Mouse (Mus musculus) lung, embryonic 14.5 days (tissue): Measurements from ENCODE around the gene Magi3. TPM values are rescaled to one million over a fixed set of nuclear protein-coding genes. Genes with fewer than 3 reads are reported as not detected.

Experiments used
- ATAC-seq: fragments of 200-750 bp; cut with Nextera tagmentation; 2 replicates; pipeline ENCODE4 v1.8.0; 2017; ENCODE audit warnings: mild to moderate bottlenecking, moderate TSS enrichment, moderate library complexity; ENCODE audit not compliant: insufficient read depth
- DNase-seq: peaks from one replicate; pipeline ENCODE4 v3.0.0-alpha.2; 2015
- H3K27ac ChIP-seq: fragments of 300-500 bp; sonication (generic); 2 replicates; pipeline ENCODE4 v1.5.1; 2014; ENCODE audit warnings: low read depth, mild to moderate bottlenecking, moderate library complexity
- H3K27me3 ChIP-seq: fragments of 300-500 bp; sonication (generic); 2 replicates; pipeline ENCODE4 v1.6.1; 2014; ENCODE audit warnings: low read length, control low read depth; ENCODE audit not compliant: insufficient read depth
- H3K36me3 ChIP-seq: fragments of 300-500 bp; sonication (generic); 2 replicates; pipeline ENCODE4 v1.6.1; 2014; ENCODE audit warnings: control low read depth; ENCODE audit not compliant: insufficient read depth
- H3K4me1 ChIP-seq: fragments of 300-500 bp; sonication (generic); 2 replicates; pipeline ENCODE4 v1.6.1; 2014; ENCODE audit warnings: antibody characterized with exemption, control low read depth; ENCODE audit not compliant: insufficient read depth
- H3K4me2 ChIP-seq: fragments of 300-500 bp; sonication (generic); 2 replicates; pipeline ENCODE4 v1.6.1; 2014; ENCODE audit warnings: mild to moderate bottlenecking
- H3K4me3 ChIP-seq: fragments of 300-500 bp; sonication (generic); 2 replicates; pipeline ENCODE4 v1.5.1; 2014; ENCODE audit warnings: low read depth, low read length
- H3K9ac ChIP-seq: fragments of 300-500 bp; sonication (generic); 2 replicates; pipeline ENCODE4 v1.6.1; 2014
- H3K9me3 ChIP-seq: fragments of 300-500 bp; sonication (generic); 2 replicates; pipeline ENCODE4 v1.6.1; 2016; ENCODE audit warnings: low read depth, low read length, control low read depth
- CTCF ChIP-seq: IDR thresholded peaks from 2 replicates; pipeline ENCODE4 v1.5.1; 2016; ENCODE audit warnings: antibody characterized with exemption, low read depth
- WGBS: fragments of 180-500 bp; shearing (Covaris S2); extraction: QIAGEN DNeasy Blood & Tissue Kit; methylation state at CpG from one replicate; pipeline ENCODE4 v1.1.7; 2014; 5-methylcytosine and 5-hydroxymethylcytosine counted together
- polyA plus RNA-seq: library from polyadenylated mRNA; unstranded; fragments of >200 nt; fragmentation: Nextera tagmentation; extraction: Ambion mirVana; gene quantifications from 2 replicates; pipeline ENCODE4 v1.2.1, GENCODE M21; 2014

Magi3 gene
- polyA plus RNA-seq, 1 experiment from 2014 or later = 9.6 TPM

DNA sequence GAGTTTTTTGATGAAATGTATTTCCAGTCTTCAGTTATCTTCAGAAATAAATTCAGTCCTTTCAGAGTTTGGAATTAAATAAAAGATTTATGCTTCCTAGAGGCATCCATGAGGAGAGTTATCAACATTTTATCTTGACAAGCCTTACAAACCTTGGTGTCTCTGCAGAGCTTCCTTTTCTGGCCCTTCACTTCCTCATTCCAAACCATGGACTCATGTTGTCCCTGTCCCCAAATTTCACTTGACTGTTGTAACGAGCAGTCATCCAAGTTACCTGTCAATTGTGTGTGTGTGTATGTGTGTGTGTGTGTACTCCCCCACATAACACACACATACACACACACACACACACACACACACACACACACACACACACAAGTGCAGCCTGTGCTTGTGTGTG is 26.9 kb upstream of the Magi3 start:
- Histone ChIP-seq H3K4me2 (no peak overlapping the region), H3K27me3 (no peaks in the 10 kb centered on the region), H3K4me1 (no peaks in the 10 kb centered on the region), H3K27ac (no peak overlapping the region), H3K9ac (no peak overlapping the region), H3K36me3 (no peaks in the 10 kb centered on the region), H3K4me3 (no peak overlapping the region), H3K9me3 (no peaks in the 10 kb centered on the region)
- TF ChIP-seq CTCF = no peak
- DNase-seq (no peak), ATAC-seq (no peak)
- 45% methylated on average over 1 of the region's 1 CpGs for WGBS

DNA sequence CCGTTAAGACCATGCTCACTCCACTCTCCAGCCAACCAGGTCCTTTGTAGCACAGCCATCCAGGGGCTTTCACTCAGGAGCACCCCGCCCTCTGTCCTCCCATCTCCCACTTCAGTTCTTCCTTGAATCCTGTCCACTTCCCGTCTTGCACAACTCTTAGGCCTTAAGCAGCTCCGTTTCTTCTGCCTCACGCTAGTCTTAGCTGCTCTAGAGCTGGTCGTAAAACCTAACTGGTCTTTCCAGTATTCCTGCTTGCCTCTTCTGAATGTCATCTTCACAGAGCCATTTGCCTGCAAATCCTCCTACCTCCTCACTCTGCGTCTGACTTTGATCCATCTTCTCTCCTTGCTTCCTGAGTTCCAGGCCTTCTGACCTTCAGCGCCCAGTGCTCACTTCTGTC is 24.2 kb upstream of the Magi3 start:
- no peak overlapping the region for H3K9ac ChIP-seq
- H3K4me2 ChIP-seq = no peak overlapping the region
- no peak for ATAC-seq
- no peaks in the 10 kb centered on the region for H3K9me3 ChIP-seq
- H3K4me3 ChIP-seq = no peak overlapping the region
- H3K4me1 ChIP-seq = no peaks in the 10 kb centered on the region
- 55% methylated on average over 8 of the region's 8 CpGs for WGBS
- H3K27ac ChIP-seq = no peak overlapping the region
- no peaks in the 10 kb centered on the region for H3K27me3 ChIP-seq
- DNase-seq = no peak
- H3K36me3 ChIP-seq = no peaks in the 10 kb centered on the region
- TF ChIP-seq CTCF = no peak

DNA sequence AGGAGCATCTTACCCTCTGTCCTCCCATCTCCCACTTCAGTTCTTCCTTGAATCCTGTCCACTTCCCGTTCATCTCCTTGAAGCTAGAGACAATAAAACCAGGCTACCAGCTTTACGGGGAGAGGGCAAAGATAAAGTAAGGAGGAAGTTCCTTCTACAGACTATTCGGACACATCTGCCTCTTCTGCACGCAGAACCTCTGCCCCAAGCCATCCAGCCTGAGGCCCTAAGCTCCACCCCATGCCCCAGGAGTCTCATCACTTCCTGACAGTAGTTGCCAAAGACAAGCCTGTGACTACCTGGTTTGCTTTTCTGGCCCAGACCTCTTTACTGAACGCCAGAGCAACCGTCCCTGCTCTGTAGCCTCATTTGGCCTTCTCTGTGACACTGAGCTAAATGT is 23.8 kb upstream of the Magi3 start:
- Histone ChIP-seq H3K27me3 (no peaks in the 10 kb centered on the region), H3K9me3 (no peaks in the 10 kb centered on the region), H3K4me3 (no peak overlapping the region), H3K27ac (no peak overlapping the region), H3K9ac (no peak overlapping the region), H3K4me2 (no peak overlapping the region), H3K36me3 (no peaks in the 10 kb centered on the region), H3K4me1 (no peaks in the 10 kb centered on the region)
- WGBS = 79% methylated on average over 6 of the region's 6 CpGs
- TF ChIP-seq CTCF = no peak
- DNase-seq (no peak), ATAC-seq (no peak)

DNA sequence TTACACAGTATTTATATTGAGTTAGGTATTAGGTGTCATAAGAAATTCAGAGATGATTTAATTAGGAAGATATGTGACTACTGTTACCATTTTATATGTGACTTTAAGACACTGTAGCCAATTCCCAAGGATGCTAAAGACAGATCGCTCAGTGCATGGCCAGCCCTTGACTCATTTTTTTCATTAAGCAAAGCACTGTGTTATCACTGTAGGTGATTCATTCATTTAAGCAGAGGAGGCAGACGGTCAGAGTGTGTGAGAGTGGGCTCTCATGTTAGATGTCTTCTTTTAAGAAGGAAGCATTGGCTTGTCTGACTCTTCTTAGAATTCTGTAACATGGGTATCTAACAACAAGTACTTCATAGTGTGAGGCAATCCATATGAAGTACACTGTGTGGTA is 19.6 kb upstream of the Magi3 start:
- WGBS = 79% methylated on average over 2 of the region's 2 CpGs
- peaks cover 4% of the 10 kb centered on the region; the same call in 1 of the 2 replicates for H3K4me1 ChIP-seq
- no peak overlapping the region for H3K27ac ChIP-seq
- DNase-seq = no peak
- no peak overlapping the region for H3K4me3 ChIP-seq
- no peaks in the 10 kb centered on the region for H3K9me3 ChIP-seq
- H3K36me3 ChIP-seq = no peaks in the 10 kb centered on the region
- no peak overlapping the region for H3K9ac ChIP-seq
- no peak overlapping the region for H3K4me2 ChIP-seq
- no peak for TF ChIP-seq CTCF
- no peak for ATAC-seq
- H3K27me3 ChIP-seq = no peaks in the 10 kb centered on the region

DNA sequence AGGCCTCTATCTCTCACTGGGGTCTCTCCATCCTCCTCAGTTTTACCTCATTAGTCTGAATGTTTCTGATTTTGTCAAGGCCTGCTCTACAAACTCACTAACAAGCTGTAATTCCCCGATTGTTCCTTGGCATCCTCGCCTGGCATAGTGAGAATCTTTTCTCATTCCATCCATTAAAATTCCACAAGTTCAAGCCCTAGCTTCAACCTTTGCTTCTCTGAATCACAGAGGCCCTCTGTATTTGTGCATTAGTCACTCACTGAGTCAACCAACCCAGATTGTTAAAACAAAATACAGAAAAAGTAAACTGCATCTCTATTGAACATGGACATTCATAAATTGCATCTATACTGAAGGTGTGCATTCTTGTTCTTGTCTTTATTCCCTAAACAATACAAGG is 19.2 kb upstream of the Magi3 start:
- Histone ChIP-seq H3K9ac (no peak overlapping the region), H3K27me3 (no peaks in the 10 kb centered on the region), H3K9me3 (no peaks in the 10 kb centered on the region), H3K4me3 (no peak overlapping the region), H3K27ac (no peak overlapping the region), H3K36me3 (no peaks in the 10 kb centered on the region), H3K4me2 (no peak overlapping the region), H3K4me1 (peaks cover 4% of the 10 kb centered on the region; the same call in 1 of the 2 replicates)
- no peak for DNase-seq
- ATAC-seq = no peak
- WGBS = 76% methylated on average over 2 of the region's 2 CpGs
- TF ChIP-seq CTCF = no peak

DNA sequence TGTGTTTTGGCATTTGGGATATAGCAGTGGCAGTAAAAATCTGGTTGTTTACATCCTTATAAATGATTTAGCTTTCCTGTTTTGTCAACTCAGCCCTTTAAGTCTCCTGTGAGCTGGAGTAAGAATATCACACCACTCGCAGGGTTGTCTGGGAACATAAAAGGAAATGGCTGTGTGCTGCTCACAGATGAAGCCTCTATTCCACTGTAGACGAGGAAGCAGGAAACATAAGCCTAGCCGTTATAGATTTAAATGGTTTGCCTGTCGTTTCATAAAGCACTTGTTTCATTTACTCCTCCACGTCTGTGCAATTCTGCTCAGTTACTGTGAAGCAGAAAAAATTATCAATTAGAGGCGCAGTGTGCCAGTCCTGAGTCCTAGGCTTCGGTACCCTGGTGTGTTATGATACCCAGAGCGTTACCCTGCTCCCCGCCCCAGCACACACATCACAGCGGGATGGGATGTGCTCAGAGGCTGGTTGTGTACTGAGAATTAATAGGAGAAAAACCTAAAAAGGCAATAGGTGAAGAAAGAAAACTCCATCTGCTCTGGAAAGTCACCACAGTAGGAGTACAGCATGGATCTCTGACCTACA is 17.8 kb upstream of the Magi3 start:
- 61% methylated on average over 10 of the region's 10 CpGs for whole genome bisulfite sequencing
- DNase-seq (peak; percentile 29), ATAC-seq (no peak)
- Histone ChIP-seq H3K9me3 (no peaks in the 10 kb centered on the region), H3K4me3 (no peak overlapping the region), H3K27me3 (no peaks in the 10 kb centered on the region), H3K36me3 (no peaks in the 10 kb centered on the region), H3K4me1 (peaks cover 4% of the 10 kb centered on the region), H3K27ac (0 out of 2 replicates have a peak overlapping the region, but pooled peaks have one; percentile 24), H3K9ac (no peak overlapping the region), H3K4me2 (no peak overlapping the region)
- TF ChIP-seq CTCF = no peak

DNA sequence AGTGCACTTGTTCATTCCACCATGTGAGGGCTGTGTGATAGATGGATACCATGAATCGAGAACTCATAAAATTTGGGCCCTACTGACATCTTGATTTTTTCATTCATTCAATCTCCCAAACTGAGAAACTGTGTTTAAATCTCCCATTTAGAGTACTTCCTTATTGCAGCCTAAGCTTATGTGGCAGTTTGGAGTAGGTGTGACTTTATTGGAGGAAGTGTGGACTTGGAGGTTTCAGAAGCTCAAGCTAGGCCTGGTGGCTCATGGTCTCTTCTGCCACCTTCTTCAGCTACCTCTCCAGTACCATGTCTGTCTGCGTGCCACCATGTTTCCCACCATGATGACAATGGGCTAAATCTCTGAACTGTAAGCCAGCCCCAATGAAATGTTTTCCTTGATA is 15.9 kb upstream of the Magi3 start:
- Histone ChIP-seq H3K4me1 (peaks cover 4% of the 10 kb centered on the region), H3K9me3 (no peaks in the 10 kb centered on the region), H3K27me3 (no peaks in the 10 kb centered on the region), H3K27ac (no peak overlapping the region), H3K36me3 (no peaks in the 10 kb centered on the region), H3K9ac (no peak overlapping the region), H3K4me2 (no peak overlapping the region), H3K4me3 (no peak overlapping the region)
- DNase-seq = no peak
- 89% methylated on average over 2 of the region's 2 CpGs for WGBS
- TF ChIP-seq CTCF = no peak
- no peak for ATAC-seq

DNA sequence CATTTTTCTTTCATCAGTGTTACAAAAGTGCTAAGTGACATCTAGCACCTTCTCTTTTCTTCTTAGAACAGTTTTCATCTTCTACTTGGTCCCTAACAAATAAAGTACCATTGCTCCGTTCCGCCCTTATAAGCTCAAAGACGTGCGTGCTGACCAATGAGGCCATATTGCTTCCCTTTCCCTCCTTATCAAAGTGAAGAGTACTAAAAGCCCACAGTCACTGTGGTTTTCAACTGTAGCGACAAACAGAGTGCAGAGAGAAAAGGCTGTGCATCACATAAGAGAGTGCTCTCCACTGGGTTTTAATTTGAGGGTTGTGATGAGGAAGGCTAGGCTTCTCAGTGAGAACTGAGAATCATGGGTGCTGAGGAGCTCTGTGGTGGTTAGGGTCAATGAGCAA is 14.9 kb upstream of the Magi3 start:
- no peak for ATAC-seq
- Histone ChIP-seq H3K36me3 (no peaks in the 10 kb centered on the region), H3K9ac (no peak overlapping the region), H3K27ac (no peak overlapping the region), H3K4me3 (no peak overlapping the region), H3K4me1 (peaks cover 4% of the 10 kb centered on the region), H3K9me3 (no peaks in the 10 kb centered on the region), H3K27me3 (no peaks in the 10 kb centered on the region), H3K4me2 (no peak overlapping the region)
- TF ChIP-seq CTCF = no peak
- no peak for DNase-seq
- 87% methylated on average over 5 of the region's 5 CpGs for WGBS
